Mouse (Mus musculus): ENCODE data around the gene Pik3r6. TPM values are rescaled to one million over a fixed set of nuclear protein-coding genes. Genes with fewer than 3 reads are reported as not detected.

Pik3r6 gene
- polyA plus RNA-seq, 2 experiments, result 2.2 to 2.9 TPM

DNA sequence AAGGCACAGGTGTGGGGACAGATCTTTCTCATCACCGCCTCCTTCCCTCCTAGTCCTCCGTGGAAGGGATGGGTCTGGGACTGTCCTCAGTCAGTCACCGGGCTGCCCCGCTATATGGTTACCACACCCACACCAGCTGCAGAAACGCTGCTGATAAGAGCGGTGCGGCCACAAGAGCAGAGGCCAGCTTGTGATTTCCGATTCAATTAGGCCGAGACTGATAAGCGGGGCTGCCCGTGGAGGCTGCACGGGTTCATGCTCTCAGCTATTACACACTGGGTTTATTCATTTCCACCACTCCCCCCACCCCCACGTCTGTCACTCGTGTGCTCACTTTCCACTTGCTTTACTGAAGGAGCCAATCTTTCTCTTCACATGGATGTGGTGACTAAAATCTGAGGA lies 1.9 kb upstream of the Pik3r6 start:
- no peaks in the 10 kb centered on the region for H3K4me1 ChIP-seq (ENCODE audit: control insufficient read depth, insufficient read depth, low read length)
- H3K4me3 ChIP-seq (replicated peaks; ENCODE audit: low read length), result no peak overlapping the region
- H3K36me3 ChIP-seq (ENCODE audit: control insufficient read depth, insufficient read depth, low read length), result no peaks in the 10 kb centered on the region
- no peak for DNase-seq (ENCODE audit: low spot score)
- ATAC-seq (ENCODE audit: low FRiP score, low read depth), result no peak
- H3K27ac ChIP-seq (replicated peaks; ENCODE audit: low read depth, low read length), result no peak overlapping the region
- H3K4me2 ChIP-seq (replicated peaks; ENCODE audit: low read depth, low read length, severe bottlenecking), result no peak overlapping the region
- H3K9ac ChIP-seq (ENCODE audit: low read depth, low read length, severe bottlenecking), result no peak overlapping the region
- WGBS, result 64% methylated on average over 14 of the region's 14 CpGs
- no peaks in the 10 kb centered on the region for H3K9me3 ChIP-seq (ENCODE audit: control insufficient read depth, low read length)
- no peaks in the 10 kb centered on the region for H3K27me3 ChIP-seq (ENCODE audit: control insufficient read depth, insufficient read depth, low read length)
- no peak for TF ChIP-seq POLR2A (IDR thresholded peaks at IDR 0.05; ENCODE audit: borderline replicate concordance, extremely low read depth, insufficient read depth, insufficient read length)

DNA sequence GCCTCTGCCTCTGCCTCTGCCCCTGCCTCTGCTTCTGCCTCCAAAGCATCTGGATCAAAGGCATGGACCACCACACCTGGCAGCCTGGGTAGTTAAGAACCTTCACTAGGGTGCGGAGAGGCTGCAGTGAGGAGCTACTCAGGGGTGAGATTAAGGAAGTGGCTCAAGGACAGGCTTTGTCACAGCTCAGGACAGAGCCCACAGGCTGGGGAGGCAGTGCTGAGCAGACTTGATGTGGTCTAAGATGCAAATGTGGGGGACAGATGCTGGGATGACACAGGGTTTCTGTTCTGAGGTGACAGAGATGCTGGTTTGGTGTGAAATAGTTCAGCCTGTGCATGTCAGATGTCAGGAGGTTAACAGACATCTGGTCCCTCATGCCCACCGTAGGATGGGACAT lies 411 bp upstream of the Pik3r6 start:
- ATAC-seq (ENCODE audit: low FRiP score, low read depth) (no peak), DNase-seq (ENCODE audit: low spot score) (no peak)
- Histone ChIP-seq H3K4me3 (replicated peaks; ENCODE audit: low read length) (no peak overlapping the region), H3K36me3 (ENCODE audit: control insufficient read depth, insufficient read depth, low read length) (no peaks in the 10 kb centered on the region), H3K4me2 (replicated peaks; ENCODE audit: low read depth, low read length, severe bottlenecking) (no peak overlapping the region), H3K9ac (ENCODE audit: low read depth, low read length, severe bottlenecking) (no peak overlapping the region), H3K27ac (replicated peaks; ENCODE audit: low read depth, low read length) (no peak overlapping the region), H3K4me1 (ENCODE audit: control insufficient read depth, insufficient read depth, low read length) (no peaks in the 10 kb centered on the region), H3K27me3 (ENCODE audit: control insufficient read depth, insufficient read depth, low read length) (no peaks in the 10 kb centered on the region), H3K9me3 (ENCODE audit: control insufficient read depth, low read length) (no peaks in the 10 kb centered on the region)
- TF ChIP-seq POLR2A (IDR thresholded peaks at IDR 0.05; ENCODE audit: borderline replicate concordance, extremely low read depth, insufficient read depth, insufficient read length), result no peak
- 74% methylated on average over 2 of the region's 2 CpGs for WGBS

- no peak for TF ChIP-seq POLR2A (IDR thresholded peaks at IDR 0.05; ENCODE audit: borderline replicate concordance, extremely low read depth, insufficient read depth, insufficient read length)
- Histone ChIP-seq H3K36me3 (ENCODE audit: control insufficient read depth, insufficient read depth, low read length) (no peaks in the 10 kb centered on the region), H3K9me3 (ENCODE audit: control insufficient read depth, low read length) (no peaks in the 10 kb centered on the region), H3K4me1 (ENCODE audit: control insufficient read depth, insufficient read depth, low read length) (no peaks in the 10 kb centered on the region), H3K9ac (ENCODE audit: low read depth, low read length, severe bottlenecking) (no peak overlapping the region), H3K27ac (replicated peaks; ENCODE audit: low read depth, low read length) (no peak overlapping the region), H3K4me3 (replicated peaks; ENCODE audit: low read length) (no peak overlapping the region), H3K4me2 (replicated peaks; ENCODE audit: low read depth, low read length, severe bottlenecking) (no peak overlapping the region), H3K27me3 (ENCODE audit: control insufficient read depth, insufficient read depth, low read length) (no peaks in the 10 kb centered on the region)
- no peak for ATAC-seq (ENCODE audit: low FRiP score, low read depth)
- no peak for DNase-seq (ENCODE audit: low spot score)
- WGBS, result 80% methylated on average over 11 of the region's 11 CpGs
These were observed 2.1 kb downstream of the Pik3r6 start for GRCm38 (mm10) chr11:68504913-68505312.

- Histone ChIP-seq H3K9ac (ENCODE audit: low read depth, low read length, severe bottlenecking) (no peak overlapping the region), H3K9me3 (ENCODE audit: control insufficient read depth, low read length) (no peaks in the 10 kb centered on the region), H3K27me3 (ENCODE audit: control insufficient read depth, insufficient read depth, low read length) (no peaks in the 10 kb centered on the region), H3K36me3 (ENCODE audit: control insufficient read depth, insufficient read depth, low read length) (no peaks in the 10 kb centered on the region), H3K4me3 (replicated peaks; ENCODE audit: low read length) (no peak overlapping the region), H3K27ac (replicated peaks; ENCODE audit: low read depth, low read length) (no peak overlapping the region), H3K4me1 (ENCODE audit: control insufficient read depth, insufficient read depth, low read length) (no peaks in the 10 kb centered on the region), H3K4me2 (replicated peaks; ENCODE audit: low read depth, low read length, severe bottlenecking) (no peak overlapping the region)
- no peak for ATAC-seq (ENCODE audit: low FRiP score, low read depth)
- TF ChIP-seq POLR2A (IDR thresholded peaks at IDR 0.05; ENCODE audit: borderline replicate concordance, extremely low read depth, insufficient read depth, insufficient read length), result no peak
- no peak for DNase-seq (ENCODE audit: low spot score)
- 88% methylated on average over 7 of the region's 7 CpGs for WGBS
These were observed 4.4 kb downstream of the Pik3r6 start for GRCm38 (mm10) chr11:68507246-68507645.

DNA sequence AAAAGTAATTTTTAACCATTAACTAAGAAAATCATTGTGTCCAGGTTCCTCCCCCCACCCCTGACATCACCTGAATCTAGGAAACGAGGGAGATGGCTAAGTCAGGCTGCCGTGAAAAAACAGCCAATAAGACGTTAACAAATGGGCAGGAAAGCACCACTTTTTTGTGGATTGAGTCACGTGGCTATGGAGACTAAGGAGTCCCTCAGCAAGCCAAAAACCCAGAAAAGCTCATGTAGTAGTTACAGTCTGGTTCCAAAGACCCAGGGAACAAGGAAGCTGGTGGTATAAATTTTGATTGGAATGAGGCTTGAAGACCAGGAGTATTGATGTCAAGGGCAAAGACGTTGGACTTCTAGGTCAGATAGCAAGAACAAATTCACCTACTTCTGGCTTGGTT lies 5.8 kb downstream of the Pik3r6 start:
- Histone ChIP-seq H3K4me1 (ENCODE audit: control insufficient read depth, insufficient read depth, low read length) (no peaks in the 10 kb centered on the region), H3K9ac (ENCODE audit: low read depth, low read length, severe bottlenecking) (no peak overlapping the region), H3K4me3 (replicated peaks; ENCODE audit: low read length) (no peak overlapping the region), H3K27ac (replicated peaks; ENCODE audit: low read depth, low read length) (no peak overlapping the region), H3K27me3 (ENCODE audit: control insufficient read depth, insufficient read depth, low read length) (no peaks in the 10 kb centered on the region), H3K36me3 (ENCODE audit: control insufficient read depth, insufficient read depth, low read length) (no peaks in the 10 kb centered on the region), H3K9me3 (ENCODE audit: control insufficient read depth, low read length) (no peaks in the 10 kb centered on the region), H3K4me2 (replicated peaks; ENCODE audit: low read depth, low read length, severe bottlenecking) (no peak overlapping the region)
- DNase-seq (ENCODE audit: low spot score), result no peak
- no peak for ATAC-seq (ENCODE audit: low FRiP score, low read depth)
- no peak for TF ChIP-seq POLR2A (IDR thresholded peaks at IDR 0.05; ENCODE audit: borderline replicate concordance, extremely low read depth, insufficient read depth, insufficient read length)
- 52% methylated on average over 5 of the region's 5 CpGs for WGBS

GRCm38 (mm10) chr11:68509194-68509593 lies 6.4 kb downstream of the Pik3r6 start:
- no peaks in the 10 kb centered on the region for H3K36me3 ChIP-seq (ENCODE audit: control insufficient read depth, insufficient read depth, low read length)
- no peak for DNase-seq (ENCODE audit: low spot score)
- H3K9ac ChIP-seq (ENCODE audit: low read depth, low read length, severe bottlenecking), result no peak overlapping the region
- H3K27me3 ChIP-seq (ENCODE audit: control insufficient read depth, insufficient read depth, low read length), result no peaks in the 10 kb centered on the region
- 66% methylated on average over 2 of the region's 2 CpGs for WGBS
- no peaks in the 10 kb centered on the region for H3K9me3 ChIP-seq (ENCODE audit: control insufficient read depth, low read length)
- H3K4me1 ChIP-seq (ENCODE audit: control insufficient read depth, insufficient read depth, low read length), result no peaks in the 10 kb centered on the region
- no peak overlapping the region for H3K27ac ChIP-seq (replicated peaks; ENCODE audit: low read depth, low read length)
- TF ChIP-seq POLR2A (IDR thresholded peaks at IDR 0.05; ENCODE audit: borderline replicate concordance, extremely low read depth, insufficient read depth, insufficient read length), result no peak
- H3K4me2 ChIP-seq (replicated peaks; ENCODE audit: low read depth, low read length, severe bottlenecking), result no peak overlapping the region
- no peak overlapping the region for H3K4me3 ChIP-seq (replicated peaks; ENCODE audit: low read length)
- no peak for ATAC-seq (ENCODE audit: low FRiP score, low read depth)

Data from limb, embryonic 14.5 days (tissue).